Mouse (Mus musculus): Measurements from ENCODE around the gene Paics. TPM values are rescaled to one million over a fixed set of nuclear protein-coding genes. Genes with fewer than 3 reads are reported as not detected.

The Paics gene
- polyA plus RNA-seq, 1 experiment: 20.0 TPM

DNA sequence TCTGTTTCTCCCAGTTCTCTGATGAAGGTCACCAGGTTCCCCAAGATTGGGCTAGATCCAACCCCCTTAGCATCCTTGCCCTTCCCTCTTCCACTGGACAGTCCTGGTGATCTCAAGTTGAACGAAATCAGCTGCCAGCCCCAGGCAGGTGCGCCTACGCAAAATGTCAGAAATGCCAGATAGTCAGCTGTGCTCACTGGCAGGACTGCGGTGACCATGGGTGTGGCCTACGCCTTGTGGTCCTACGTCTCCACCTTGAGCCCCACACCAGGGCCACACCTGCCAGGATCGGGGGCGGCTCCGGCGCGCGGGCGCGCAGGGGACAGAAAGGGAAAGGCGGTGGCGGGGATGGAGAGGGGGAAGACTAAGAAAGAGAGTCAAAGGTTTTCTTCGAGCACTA, 50.1 kb downstream of the Paics start:
- no peak for DNase-seq (ENCODE audit: low read depth, low spot score)
- WGBS: 92% methylated on average over 17 of the region's 17 CpGs

DNA sequence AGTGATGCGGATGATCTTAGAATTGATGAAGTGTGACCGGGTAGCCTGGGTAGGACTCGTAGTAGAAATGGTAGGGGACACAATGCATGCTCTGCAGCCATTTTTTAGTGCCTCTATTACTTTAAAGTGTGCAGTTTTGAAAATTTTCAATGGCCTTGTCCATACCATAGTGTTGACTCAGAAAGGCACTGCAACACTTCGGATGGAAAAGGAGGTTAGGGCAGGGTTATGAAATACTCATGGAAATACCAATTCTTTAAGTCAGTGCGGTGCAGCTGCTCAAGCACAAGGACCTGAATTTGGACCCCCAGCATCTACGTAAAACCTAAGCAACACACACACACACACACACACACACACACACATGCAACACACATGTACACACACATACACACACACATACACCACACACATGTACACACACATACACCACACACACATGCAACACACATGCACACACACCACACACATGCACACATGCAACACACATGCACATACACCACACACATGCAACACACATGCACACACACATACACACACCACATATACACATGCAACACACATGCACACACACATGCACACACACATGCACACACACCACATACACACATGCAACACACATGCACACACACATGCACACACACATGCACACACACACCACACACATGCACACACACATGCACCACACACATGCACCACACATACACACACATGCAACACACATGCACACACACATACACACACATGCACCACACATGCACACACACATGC, 53.1 kb downstream of the Paics start, which contains the start of gene Arl9:
Gene Arl9 (plus strand): TSS at position 5 of the 771 bp plus-strand sequence.
- 92% methylated on average over 6 of the region's 6 CpGs for WGBS
- no peak for DNase-seq (ENCODE audit: low read depth, low spot score)

DNA sequence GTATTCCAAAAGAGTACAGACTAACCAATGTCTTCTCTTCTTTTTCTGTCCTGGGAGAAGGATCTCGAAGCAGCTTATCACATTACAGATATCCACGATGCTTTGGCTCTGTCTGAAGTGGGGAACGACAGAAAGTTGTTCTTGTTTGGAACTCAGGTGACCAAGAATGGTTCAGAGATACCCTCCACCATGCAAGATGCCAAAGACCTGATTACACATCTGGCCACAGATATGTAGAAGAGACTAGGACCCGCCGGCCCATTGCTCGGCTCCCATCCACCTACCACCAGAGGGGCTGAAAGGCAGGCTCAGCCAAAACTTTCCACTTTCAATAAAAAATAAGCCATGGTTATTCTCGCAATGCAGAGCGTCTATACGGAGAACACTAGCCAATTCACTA, 59.2 kb downstream of the Paics start:
- 92% methylated on average over 9 of the region's 9 CpGs for WGBS

DNA sequence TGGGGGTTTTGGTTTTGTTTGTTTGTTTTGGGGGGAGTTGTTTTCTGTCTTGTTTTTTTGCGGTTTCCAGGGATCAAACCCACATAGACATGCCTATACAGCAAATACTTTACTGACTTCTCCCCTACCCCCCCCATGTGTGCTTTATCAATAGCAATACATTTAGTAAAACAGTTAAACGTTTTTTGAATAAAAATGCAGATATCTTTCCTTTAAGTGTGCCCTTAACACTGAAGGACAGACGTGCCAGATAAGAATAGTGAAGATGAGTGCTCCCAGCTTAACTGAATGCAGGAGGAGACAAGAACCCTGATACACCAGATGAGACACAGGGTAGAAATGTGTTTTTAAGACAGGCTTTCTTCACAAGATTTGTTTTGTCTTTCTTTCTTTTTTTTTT, 60.0 kb downstream of the Paics start:
- 65% methylated on average over 3 of the region's 3 CpGs for WGBS
- no peak for DNase-seq (ENCODE audit: low read depth, low spot score)

More for the DNA sequence above, 59.2 kb downstream of the Paics start:
- no peak for DNase-seq (ENCODE audit: low read depth, low spot score)

DNA sequence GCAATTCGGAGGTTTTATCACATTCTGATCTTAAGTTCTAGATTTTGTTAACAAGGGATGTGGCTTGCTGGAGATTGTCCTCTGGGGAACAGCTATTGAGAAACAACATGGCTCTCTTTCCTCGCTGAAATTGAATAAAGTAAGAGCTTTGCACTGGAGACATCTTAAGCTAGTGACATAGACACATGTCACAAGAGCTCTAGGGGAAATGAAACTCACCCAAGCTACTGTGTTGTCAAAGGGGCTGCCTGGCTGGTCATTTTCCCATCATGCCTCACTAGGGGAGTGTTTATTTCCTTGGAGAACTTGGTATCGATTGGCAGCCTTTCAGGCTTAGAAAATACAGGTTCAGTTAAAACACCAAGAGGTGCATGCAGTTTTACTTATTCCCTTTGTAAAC, 62.1 kb downstream of the Paics start:
- 65% methylated on average over 3 of the region's 3 CpGs for WGBS
- DNase-seq (ENCODE audit: low read depth, low spot score): no peak

DNA sequence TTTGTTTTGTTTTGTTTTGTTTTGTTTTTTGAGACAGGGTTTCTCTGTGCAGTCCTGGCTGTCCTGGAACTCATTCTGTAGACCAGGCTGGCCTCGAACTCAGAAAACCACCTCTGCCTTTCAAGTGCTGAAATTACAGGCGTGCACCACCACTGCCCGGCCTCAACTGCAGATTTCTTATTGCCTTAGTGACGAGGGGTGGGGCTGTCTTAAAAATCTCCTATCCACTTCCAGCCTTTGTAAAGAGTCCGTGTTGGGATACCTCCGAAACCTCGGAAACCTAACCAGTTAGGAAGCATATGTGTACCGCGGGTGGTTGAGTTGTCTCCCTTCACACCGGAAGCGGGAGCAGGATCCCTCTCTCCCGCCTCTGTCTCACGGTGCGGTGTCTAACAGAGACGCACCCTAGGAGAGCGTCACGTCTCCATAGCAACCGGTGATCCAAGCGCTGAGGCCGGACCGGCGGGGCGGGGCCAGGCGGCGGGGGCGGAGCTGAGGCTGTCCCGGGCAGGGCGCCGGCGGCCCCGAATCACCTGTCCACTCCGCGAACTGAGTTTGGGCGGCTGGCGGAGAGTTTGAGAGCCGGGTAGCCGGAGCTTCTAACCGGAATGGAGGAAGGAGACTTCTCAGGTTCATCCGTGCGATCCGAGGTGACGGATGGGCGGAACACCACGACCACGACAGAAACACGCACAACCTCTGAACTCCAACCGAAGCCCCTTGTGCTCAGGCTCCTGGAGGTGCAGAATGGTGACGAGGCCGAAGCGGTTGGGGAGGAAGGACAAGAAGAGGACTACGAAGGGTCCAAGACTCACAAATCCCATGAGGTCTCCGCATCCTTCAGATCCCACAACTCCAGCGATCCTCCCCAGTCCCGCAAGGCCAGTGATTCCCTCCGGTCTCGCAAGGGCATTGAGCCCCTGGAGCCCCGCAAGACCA, 64.7 kb downstream of the Paics start, which contains the start of gene Thegl:
Gene Thegl (plus strand): TSS at position 480 of the 939 bp plus-strand sequence.
- 16% methylated on average over 57 of the region's 57 CpGs for whole genome bisulfite sequencing
- peak; percentile 67 for DNase-seq (ENCODE audit: low read depth, low spot score)

Other genes starting within 250 kb of the Paics start
- 5.6 and 6.0 TPM in 2 replicates for gene Aasdh, start 45.8 kb upstream of the Paics start, polyA plus RNA-seq (2012; rRNA removed)
- 2.2 and 2.9 TPM in 2 replicates for gene Ppat, start 271 bp downstream of the Paics start, polyA plus RNA-seq (2012; rRNA removed)
- gene Srp72, start 23.4 kb downstream of the Paics start, polyA plus RNA-seq (2012; rRNA removed): 17.4 and 24.2 TPM in 2 replicates
- 0.40 TPM in 1 of 2 replicates, not detected in the other for gene Arl9, start 52.7 kb downstream of the Paics start, polyA plus RNA-seq (2012; rRNA removed)
- 0.14 TPM in 1 of 2 replicates, not detected in the other for gene Thegl, start 64.7 kb downstream of the Paics start, polyA plus RNA-seq (2012; rRNA removed)
- 58.4 and 68.0 TPM in 2 replicates for gene Hopx, start 163.8 kb downstream of the Paics start, polyA plus RNA-seq (2012; rRNA removed)

All from large intestine, adult 2 months (tissue).